Mouse (Mus musculus): ENCODE data around the gene Triap1.

The Triap1 gene

GRCm38 (mm10) chr5:115392969-115393368 lies 51.9 kb downstream of the Triap1 start:
- DNase-seq (ENCODE audit: extremely low read depth, low read depth): no peak
